18 mouse cellular contexts compared by ENCODE assay signal in genomic region chr13:48922712-48923111, GRCm38 (mm10).
"Had no signal": no experiment of that assay in that cellular context is flagged by ENCODE, and none has a peak within 500 bp of the region (broad histone marks: within the 10 kb centered on the region; RNA-seq: fewer than 3 reads in every experiment).

No protein-coding gene starts in this region.

- H3K4me1 ChIP-seq: midbrain, embryonic 10.5 days; midbrain, embryonic 12.5 days; neural tube, embryonic 13.5 days had no signal

- H3K9ac ChIP-seq: lung, embryonic 14.5 days; midbrain, embryonic 12.5 days; neural tube, embryonic 13.5 days had no signal

- H3K9me3 ChIP-seq: midbrain, embryonic 10.5 days; midbrain, embryonic 12.5 days; neural tube, embryonic 13.5 days had no signal

- H3K4me3 ChIP-seq: midbrain, embryonic 10.5 days; midbrain, embryonic 12.5 days; myocyte; neural tube, embryonic 13.5 days had no signal

- ATAC-seq: midbrain, embryonic 16.5 days had no signal

- H3K27ac ChIP-seq: midbrain, embryonic 10.5 days; midbrain, embryonic 12.5 days; neural tube, embryonic 13.5 days had no signal

- H3K4me2 ChIP-seq: lung, embryonic 14.5 days; midbrain, embryonic 12.5 days; neural tube, embryonic 13.5 days had no signal

- DNase-seq: lung, adult 18-20 months; lung, embryonic 14.5 days; lung, postnatal 10 days; lung, postnatal 4 days; midbrain, embryonic 14.5 days; retina, postnatal 1 day; right cerebral cortex, adult 18-20 months; right cerebral cortex, postnatal 25 days; right cerebral cortex, postnatal 4 days; spleen, adult 18-20 months; thymus, adult 18-20 months; thymus, postnatal 14 days; thymus, postnatal 36 days had no signal

- H3K27me3 ChIP-seq: midbrain, embryonic 12.5 days; neural tube, embryonic 13.5 days had no signal
